Mouse (Mus musculus): ENCODE measurements around the gene Cat. TPM values are rescaled to one million over a fixed set of nuclear protein-coding genes. Genes with fewer than 3 reads are reported as not detected.

Cat gene
- total RNA-seq, 2 experiments from 2014 or later: 42.4 to 45.3 TPM

- no peak for DNase-seq (ENCODE audit: low spot score in 2 of 2)
- intact Hi-C loops (cut with DNase I): loop anchor here (10.0 kb wide), 1 partner anchor 364 kb away; no protein-coding TSS in a partner anchor
These were observed 4.1 kb downstream of the Cat start for GRCm38 (mm10) chr2:103480871-103481270.

GRCm38 (mm10) chr2:103480240-103480639 lies 4.7 kb downstream of the Cat start:
- intact Hi-C loops (cut with DNase I): loop anchor here (10.0 kb wide), 1 partner anchor 365 kb away; no protein-coding TSS in a partner anchor
- DNase-seq (ENCODE audit: low spot score in 2 of 2): no peak

- intact Hi-C loops (cut with DNase I): no loop called here
- DNase-seq (ENCODE audit: low spot score in 2 of 2): no peak
These were observed 6.6 kb downstream of the Cat start for GRCm38 (mm10) chr2:103478326-103478725.

GRCm38 (mm10) chr2:103477456-103477855 lies 7.5 kb downstream of the Cat start:
- intact Hi-C loops (cut with DNase I): no loop called here
- no peak for DNase-seq (ENCODE audit: low spot score in 2 of 2)

- intact Hi-C loops (cut with DNase I): no loop called here
- no peak for DNase-seq (ENCODE audit: low spot score in 2 of 2)
These were observed 8.3 kb downstream of the Cat start for GRCm38 (mm10) chr2:103476657-103477056.

- intact Hi-C loops (cut with DNase I): no loop called here
- no peak for DNase-seq (ENCODE audit: low spot score in 2 of 2)
These were observed 8.8 kb downstream of the Cat start for GRCm38 (mm10) chr2:103476180-103476579.

- no peak for DNase-seq (ENCODE audit: low spot score in 2 of 2)
- intact Hi-C loops (cut with DNase I): no loop called here
These were observed 11.6 kb downstream of the Cat start for GRCm38 (mm10) chr2:103473362-103473761.

- no peak for DNase-seq (ENCODE audit: low spot score in 2 of 2)
- intact Hi-C loops (cut with DNase I): no loop called here
These were observed 17.9 kb downstream of the Cat start for GRCm38 (mm10) chr2:103466984-103467588.

- no peak for DNase-seq (ENCODE audit: low spot score in 2 of 2)
- intact Hi-C loops (cut with DNase I): no loop called here
These were observed 18.7 kb downstream of the Cat start for GRCm38 (mm10) chr2:103466272-103466671.

- intact Hi-C loops (cut with DNase I): no loop called here
- no peak for DNase-seq (ENCODE audit: low spot score in 2 of 2)
These were observed 19.5 kb downstream of the Cat start for GRCm38 (mm10) chr2:103465429-103465828.

GRCm38 (mm10) chr2:103464524-103464923 lies 20.4 kb downstream of the Cat start:
- peak in 1 of 2 experiments; percentile 43 for DNase-seq (ENCODE audit: low spot score in 2 of 2)
- intact Hi-C loops (cut with DNase I): no loop called here

- no peak for DNase-seq (ENCODE audit: low spot score in 2 of 2)
- intact Hi-C loops (cut with DNase I): no loop called here
These were observed 22.2 kb downstream of the Cat start for GRCm38 (mm10) chr2:103462746-103463145.

GRCm38 (mm10) chr2:103461743-103462142 lies 23.2 kb downstream of the Cat start:
- no peak for DNase-seq (ENCODE audit: low spot score in 2 of 2)
- intact Hi-C loops (cut with DNase I): no loop called here

GRCm38 (mm10) chr2:103461210-103461609 lies 23.8 kb downstream of the Cat start:
- intact Hi-C loops (cut with DNase I): no loop called here
- no peak for DNase-seq (ENCODE audit: low spot score in 2 of 2)

- no peak for DNase-seq (ENCODE audit: low spot score in 2 of 2)
- intact Hi-C loops (cut with DNase I): loop anchor here (5.0 kb wide), 1 partner anchor 248 kb away; no protein-coding TSS in a partner anchor
These were observed 25.9 kb downstream of the Cat start for GRCm38 (mm10) chr2:103459069-103459468.

- intact Hi-C loops (cut with DNase I): loop anchor here (5.0 kb wide), 1 partner anchor 250 kb away; no protein-coding TSS in a partner anchor
- peak; percentile 6 to 27 for DNase-seq (ENCODE audit: low spot score in 2 of 2)
These were observed 27.3 kb downstream of the Cat start for GRCm38 (mm10) chr2:103457628-103458027.

GRCm38 (mm10) chr2:103457048-103457447 lies 27.9 kb downstream of the Cat start:
- peak in 1 of 2 experiments; percentile 3 for DNase-seq (ENCODE audit: low spot score in 2 of 2)
- intact Hi-C loops (cut with DNase I): loop anchor here (5.0 kb wide), 1 partner anchor 250 kb away; no protein-coding TSS in a partner anchor

GRCm38 (mm10) chr2:103456646-103457045 lies 28.3 kb downstream of the Cat start:
- intact Hi-C loops (cut with DNase I): loop anchor here (1.0 to 5.0 kb wide), 2 partner anchors 91 to 251 kb away; no protein-coding TSS in a partner anchor
- peak; percentile 85 to 89 for DNase-seq (ENCODE audit: low spot score in 2 of 2)

- intact Hi-C loops (cut with DNase I): loop anchor here (1.0 to 5.0 kb wide), 2 partner anchors 92 to 252 kb away; no protein-coding TSS in a partner anchor
- no peak for DNase-seq (ENCODE audit: low spot score in 2 of 2)
These were observed 29.2 kb downstream of the Cat start for GRCm38 (mm10) chr2:103455748-103456147.

GRCm38 (mm10) chr2:103452550-103452949 lies 32.4 kb downstream of the Cat start:
- intact Hi-C loops (cut with DNase I): no loop called here
- DNase-seq (ENCODE audit: low spot score in 2 of 2): peak in 1 of 2 experiments; percentile 44

- no peak for DNase-seq (ENCODE audit: low spot score in 2 of 2)
- intact Hi-C loops (cut with DNase I): no loop called here
These were observed 34.7 kb downstream of the Cat start for GRCm38 (mm10) chr2:103450267-103450666.

Data from left cerebral cortex, postnatal 25 days (tissue).